Mouse (Mus musculus) gastrocnemius, postnatal 14 days (tissue): ENCODE data around the gene St3gal3. TPM values are rescaled to one million over a fixed set of nuclear protein-coding genes. Genes with fewer than 3 reads are reported as not detected.

Experiments used
- DNase-seq: peaks from one replicate; pipeline ENCODE4 v3.0.0; 2021; ENCODE audit warnings: mixed read lengths
- intact Hi-C: fragments of 180-260 bp; cut with DNase I; formaldehyde crosslinking; loops from one replicate; pipeline ENCODE4 v1.15.1; 2025; ENCODE audit warnings: low total_unique reads
- total RNA-seq, 2 experiments: library from RNA; stranded (reverse); gene quantifications; 2 replicates each; pipeline ENCODE4 v1.2.3; 2021

St3gal3 gene
- total RNA-seq, 2 experiments from 2014 or later: 50.0 to 56.1 TPM

GRCm38 (mm10) chr4:118000605-118001208 lies 134.0 kb downstream of the St3gal3 start:
- no peak for DNase-seq
- intact Hi-C loops: no loop called here

- intact Hi-C loops: no loop called here
- no peak for DNase-seq
These were observed 134.8 kb downstream of the St3gal3 start for GRCm38 (mm10) chr4:117999951-118000350.

GRCm38 (mm10) chr4:117997381-117998269 lies 137.1 kb downstream of the St3gal3 start:
- DNase-seq: peak; percentile 55
- intact Hi-C loops: no loop called here

- no peak for DNase-seq
- intact Hi-C loops: no loop called here
These were observed 138.0 kb downstream of the St3gal3 start for GRCm38 (mm10) chr4:117996701-117997100.

GRCm38 (mm10) chr4:117995461-117995860 lies 139.3 kb downstream of the St3gal3 start:
- DNase-seq: no peak

GRCm38 (mm10) chr4:117993421-117993820 lies 141.3 kb downstream of the St3gal3 start:
- DNase-seq: no peak

More at GRCm38 (mm10) chr4:117995461-117995860, 139.3 kb downstream of the St3gal3 start:
- intact Hi-C loops: no loop called here

GRCm38 (mm10) chr4:117992872-117993271 lies 141.8 kb downstream of the St3gal3 start:
- intact Hi-C loops: no loop called here
- DNase-seq: no peak

More at GRCm38 (mm10) chr4:117993421-117993820, 141.3 kb downstream of the St3gal3 start:
- intact Hi-C loops: no loop called here

- no peak for DNase-seq
- intact Hi-C loops: no loop called here
These were observed 142.7 kb downstream of the St3gal3 start for GRCm38 (mm10) chr4:117992036-117992435.

- no peak for DNase-seq
- intact Hi-C loops: no loop called here
These were observed 143.6 kb downstream of the St3gal3 start for GRCm38 (mm10) chr4:117991055-117991627.

GRCm38 (mm10) chr4:117990571-117990970 lies 144.1 kb downstream of the St3gal3 start:
- intact Hi-C loops: no loop called here

GRCm38 (mm10) chr4:117989801-117990200 lies 144.9 kb downstream of the St3gal3 start:
- DNase-seq: no peak
- intact Hi-C loops: no loop called here

More at GRCm38 (mm10) chr4:117990571-117990970, 144.1 kb downstream of the St3gal3 start:
- no peak for DNase-seq

GRCm38 (mm10) chr4:117986766-117987165 lies 147.9 kb downstream of the St3gal3 start:
- intact Hi-C loops: no loop called here
- no peak for DNase-seq

- no peak for DNase-seq
- intact Hi-C loops: no loop called here
These were observed 149.6 kb downstream of the St3gal3 start for GRCm38 (mm10) chr4:117984993-117985587.

GRCm38 (mm10) chr4:117984206-117984605 lies 150.5 kb downstream of the St3gal3 start:
- intact Hi-C loops: no loop called here
- no peak for DNase-seq

- DNase-seq: no peak
- intact Hi-C loops: no loop called here
These were observed 152.0 kb downstream of the St3gal3 start for GRCm38 (mm10) chr4:117982706-117983105.

GRCm38 (mm10) chr4:117981518-117981917 lies 153.2 kb downstream of the St3gal3 start:
- DNase-seq: no peak
- intact Hi-C loops: no loop called here

- DNase-seq: no peak
- intact Hi-C loops: no loop called here
These were observed 154.6 kb downstream of the St3gal3 start for GRCm38 (mm10) chr4:117980161-117980560.

- intact Hi-C loops: no loop called here
- no peak for DNase-seq
These were observed 155.5 kb downstream of the St3gal3 start for GRCm38 (mm10) chr4:117979181-117979580.

- DNase-seq: no peak
- intact Hi-C loops: no loop called here
These were observed 156.4 kb downstream of the St3gal3 start for GRCm38 (mm10) chr4:117978282-117978681.

- intact Hi-C loops: no loop called here
- no peak for DNase-seq
These were observed 156.9 kb downstream of the St3gal3 start for GRCm38 (mm10) chr4:117977841-117978240.
